Mouse (Mus musculus) small intestine, adult 2 months (tissue): ENCODE data around the gene Gm20388.

ENCODE experiments used
- CTCF ChIP-seq: fragments of 200-500 bp; IDR thresholded peaks from 2 replicates; pipeline ENCODE4 v1.5.1; 2012; ENCODE audit warnings: low read depth, mild to moderate bottlenecking, control low read depth, inconsistent platforms, low read length, moderate library complexity, mixed read lengths; ENCODE audit not compliant: insufficient replicate concordance, insufficient read length; ENCODE audit errors: extremely low read depth
- POLR2A ChIP-seq: fragments of 200-500 bp; IDR thresholded peaks from 2 replicates; pipeline ENCODE4 v1.6.1; 2012; ENCODE audit warnings: low read depth, mild to moderate bottlenecking, control low read depth, inconsistent platforms, low read length, moderate library complexity

DNA sequence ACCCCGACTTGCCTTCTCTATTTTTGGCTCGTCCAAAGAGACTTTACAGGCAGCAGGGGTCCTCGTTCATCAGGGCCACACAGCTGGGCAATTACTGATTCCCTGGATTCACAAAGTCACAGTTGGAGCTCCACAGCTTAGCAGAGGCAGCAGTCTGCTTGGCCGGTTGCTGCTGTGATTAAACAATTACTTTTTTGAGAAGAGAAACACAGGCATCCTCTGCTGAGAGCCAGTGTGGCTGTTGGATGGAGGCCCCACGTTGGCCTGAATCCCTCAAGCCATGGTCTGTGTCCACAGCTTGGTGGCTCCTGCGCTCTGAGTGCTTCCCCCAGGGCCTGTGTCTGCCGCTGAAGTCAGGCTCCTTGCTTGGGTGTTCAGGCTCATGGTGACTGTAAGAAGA lies 2904.0 kb downstream of the Gm20388 start:
- TF ChIP-seq CTCF (no peak), POLR2A (no peak)
